Mouse (Mus musculus) C2C12 (cell line): ENCODE measurements at regions not wholly inside any gene's neighbourhood (a gene's known extent, or its start where the extent isn't known, plus 50 kb on each side); places are given as distances from the start of the nearest gene placed in this dataset.

Source experiments
- CEBPB ChIP-seq: IDR thresholded peaks from one replicate; pipeline ENCODE4 v1.6.1; 2011; ENCODE audit warnings: low read depth, mild to moderate bottlenecking, control low read depth, moderate library complexity
- MYOG ChIP-seq: IDR thresholded peaks from one replicate; pipeline ENCODE4 v1.6.1; 2011; ENCODE audit not compliant: control insufficient read depth, insufficient read length; ENCODE audit errors: extremely low read depth

DNA sequence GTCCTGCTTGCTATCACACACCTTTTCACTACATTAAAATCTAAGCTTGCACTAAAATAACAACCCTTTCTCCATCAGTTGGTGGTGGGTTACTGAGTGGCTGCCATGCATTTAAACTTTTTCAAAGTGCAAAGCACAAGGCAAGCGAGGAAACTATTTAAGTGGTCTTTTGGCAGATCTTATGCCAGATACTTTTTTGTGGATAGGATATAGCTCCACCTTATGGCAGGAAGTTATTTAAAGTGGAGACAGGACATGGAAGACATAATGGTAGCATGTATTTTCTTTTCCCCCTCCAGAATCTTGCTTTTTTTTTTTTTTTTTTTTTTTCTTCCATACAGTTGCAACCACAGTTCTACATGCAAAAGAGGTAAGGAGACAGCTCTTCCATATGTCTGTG, 150.3 kb downstream of the Anxa1 start:
- TF ChIP-seq MYOG (no peak), CEBPB (no peak)
